Mouse (Mus musculus) right cerebral cortex, postnatal 14 days (tissue): ENCODE data around the gene Rnaset2b.
A peak's percentile ranks its signal among the peaks of the same experiment; 100 is the strongest.
"Not testable (repeated sequence)": the region's sequence is repeated elsewhere in the genome, so short reads cannot be mapped to it uniquely, and the experiment has no call there.

ENCODE experiments used
- DNase-seq: peaks from one replicate; pipeline ENCODE4 v3.0.0; 2022

The Rnaset2b gene

DNA sequence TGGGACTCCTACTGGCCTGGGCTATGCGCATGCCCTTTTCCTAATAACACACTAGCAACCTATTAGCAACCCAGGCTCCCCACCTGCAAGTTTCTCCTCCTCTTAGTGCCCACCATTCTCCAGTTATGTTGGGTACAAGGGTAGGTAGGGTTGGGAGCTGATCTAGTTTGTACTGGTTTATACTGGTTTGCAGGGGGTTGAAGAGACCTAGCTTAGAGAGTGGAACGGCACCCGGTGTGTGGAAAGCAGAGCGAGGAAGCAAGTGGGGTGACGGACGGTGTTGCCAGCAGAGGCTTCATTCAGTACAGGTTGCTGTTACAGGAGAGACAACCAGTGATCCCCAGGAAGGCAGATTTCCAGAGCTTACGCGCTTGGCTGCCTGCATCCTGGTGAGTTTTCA lies at the start of gene Rnaset2b:
Gene Rnaset2b, plus strand, starts transcription at position 301 of the 400 bp plus-strand sequence.
- not testable (repeated sequence) for DNase-seq

GRCm38 (mm10) chr17:6931625-6932024 lies 38.8 kb upstream of the Rnaset2b start:
- DNase-seq: not testable (repeated sequence)

DNA sequence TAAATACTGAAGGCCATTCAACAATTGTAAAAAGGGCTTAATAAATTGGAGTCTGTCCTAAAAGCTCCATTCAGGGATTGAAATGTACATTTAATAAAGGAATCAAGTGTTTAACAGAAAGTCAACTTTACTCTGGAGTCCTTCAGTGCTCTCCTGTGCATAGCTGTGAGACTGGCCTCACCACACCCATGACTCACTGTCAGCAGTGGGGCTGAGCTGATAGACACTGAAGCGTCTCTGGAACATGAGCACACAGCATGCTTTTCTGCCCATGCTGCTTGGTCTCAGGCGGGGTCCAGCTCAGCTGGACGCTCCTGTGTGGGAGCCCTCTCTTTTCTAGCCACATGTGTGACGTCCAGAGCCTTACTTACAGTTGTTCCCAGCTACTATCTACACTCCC lies 27.9 kb upstream of the Rnaset2b start:
- not testable (repeated sequence) for DNase-seq

GRCm38 (mm10) chr17:6947637-6947983 lies 22.8 kb upstream of the Rnaset2b start:
- not testable (repeated sequence) for DNase-seq

DNA sequence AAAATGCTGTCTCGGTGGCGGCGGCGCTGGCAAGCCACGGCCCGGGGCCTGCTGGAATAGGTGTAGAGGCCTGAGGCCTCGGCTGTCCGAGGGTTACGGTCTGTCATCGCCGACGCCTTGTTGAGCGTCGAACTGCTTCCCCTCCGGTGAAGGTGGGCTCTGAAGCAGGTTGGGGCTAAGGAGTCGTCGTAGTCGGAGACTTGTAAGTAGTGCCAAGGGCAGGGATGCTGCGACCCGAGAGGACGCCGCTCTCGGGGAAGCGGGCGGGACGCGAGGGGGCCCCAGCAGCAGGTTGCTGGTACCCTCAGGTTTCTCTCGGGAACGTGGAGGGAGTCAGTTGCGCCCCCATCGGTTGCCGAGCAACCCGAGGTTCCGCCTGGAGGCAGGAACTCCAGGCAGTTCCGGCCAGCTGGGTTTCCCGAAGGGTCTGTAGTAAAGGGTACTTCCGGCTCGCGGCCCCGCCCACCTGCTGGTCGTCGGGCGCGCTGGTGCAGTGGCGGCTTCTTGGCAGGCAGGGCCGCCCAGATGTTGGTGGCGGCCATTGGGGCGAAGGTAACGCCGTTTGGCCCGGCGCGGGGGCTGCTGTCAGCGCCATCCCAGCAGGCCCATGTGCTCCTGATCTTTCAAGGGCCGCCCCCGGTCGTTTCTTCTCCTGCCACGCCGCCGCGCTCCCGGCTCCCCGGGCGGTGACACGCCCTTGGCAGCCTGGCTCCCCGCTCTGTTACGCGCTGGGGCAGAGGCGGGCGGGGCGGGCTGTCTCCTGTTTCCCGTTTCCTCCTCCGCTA lies 22.3 kb upstream of the Rnaset2b start, which contains the start of gene Rsph3b:
Gene Rsph3b, minus strand, starts transcription at position 699 of the 785 bp plus-strand sequence.
- DNase-seq: peak; percentile 78

DNA sequence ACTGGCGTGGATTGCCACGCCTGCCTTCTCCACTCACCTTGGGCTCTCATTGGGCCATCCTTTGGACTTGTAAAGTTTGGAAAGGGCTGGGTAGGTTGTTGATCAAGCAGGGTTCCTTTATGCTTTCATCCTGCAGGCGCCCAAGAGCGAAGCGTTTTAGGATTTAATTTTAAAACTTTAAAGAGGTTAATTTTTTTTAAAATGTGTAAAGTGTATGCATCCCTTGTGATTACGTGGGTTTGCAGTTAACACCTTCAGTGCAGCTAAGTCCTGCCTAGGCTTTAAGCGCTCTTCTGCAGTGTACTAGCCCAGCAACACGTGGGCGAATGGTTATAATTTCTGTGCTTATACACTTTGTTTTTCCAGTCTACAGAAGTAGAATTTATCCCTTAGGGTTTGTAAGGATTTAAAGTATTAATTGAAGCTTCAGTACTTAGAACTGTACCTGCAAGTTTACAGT lies 21.6 kb upstream of the Rnaset2b start:
- DNase-seq: not testable (repeated sequence)

- DNase-seq: not testable (repeated sequence)
These were observed 11.6 kb upstream of the Rnaset2b start for GRCm38 (mm10) chr17:6958881-6959280.

DNA sequence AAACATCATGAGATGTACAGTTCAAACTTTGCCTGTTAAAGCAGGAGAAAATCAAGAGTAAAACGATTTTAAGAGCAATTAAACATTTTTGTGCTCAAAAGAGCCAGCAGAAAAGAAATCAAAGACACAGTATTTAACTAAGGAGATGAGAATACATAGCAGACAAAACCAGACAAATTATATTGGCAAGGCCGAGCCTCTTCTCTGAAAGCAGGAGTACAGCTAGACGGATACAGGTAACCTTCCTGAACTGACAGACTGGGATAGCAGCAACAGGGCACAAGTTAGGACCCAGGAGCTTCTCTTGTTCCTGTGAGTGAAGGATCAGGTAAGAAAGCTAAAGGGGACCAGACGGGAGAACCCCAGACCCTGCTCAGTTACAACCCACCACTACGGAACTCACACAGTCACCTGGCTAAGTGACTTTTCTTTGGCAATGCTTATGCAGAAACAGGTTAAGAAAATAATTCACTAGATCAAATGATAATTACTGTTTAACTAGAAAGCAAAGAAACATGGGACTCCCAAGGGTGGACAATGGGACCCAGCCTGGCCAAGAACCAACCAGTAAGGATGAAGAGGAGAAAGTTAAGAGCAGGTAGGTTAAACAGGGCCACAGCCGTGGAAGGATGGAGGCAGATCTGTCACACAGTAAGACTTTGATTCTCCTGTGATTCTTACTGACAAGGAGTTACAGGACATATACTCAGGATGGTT lies 10.7 kb upstream of the Rnaset2b start:
- not testable (repeated sequence) for DNase-seq

GRCm38 (mm10) chr17:6960349-6960748 lies 10.1 kb upstream of the Rnaset2b start:
- not testable (repeated sequence) for DNase-seq

DNA sequence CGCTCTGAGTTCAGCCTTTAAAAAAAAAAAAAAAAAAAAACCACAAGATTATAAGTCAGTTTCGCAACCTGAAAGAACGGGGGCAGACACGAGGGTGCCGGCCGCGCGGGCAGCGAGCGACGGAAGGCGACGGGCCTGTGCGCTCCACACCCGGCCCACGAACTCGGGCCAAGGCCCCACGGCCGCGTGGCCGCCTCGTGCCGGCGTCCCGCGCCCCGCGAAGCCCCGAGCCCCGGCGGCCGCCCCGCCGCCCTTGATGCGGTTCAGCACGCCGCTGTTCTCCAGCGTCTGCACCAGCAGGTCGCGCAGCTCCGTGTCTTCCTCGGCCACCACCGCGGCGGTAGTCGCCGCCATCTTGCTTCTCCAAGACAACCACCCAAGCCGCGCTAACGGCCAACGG lies 9.7 kb upstream of the Rnaset2b start, which contains the start of gene Tagap1:
Gene Tagap1, minus strand, starts transcription at position 381 of the 400 bp plus-strand sequence.
- DNase-seq: not testable (repeated sequence)

DNA sequence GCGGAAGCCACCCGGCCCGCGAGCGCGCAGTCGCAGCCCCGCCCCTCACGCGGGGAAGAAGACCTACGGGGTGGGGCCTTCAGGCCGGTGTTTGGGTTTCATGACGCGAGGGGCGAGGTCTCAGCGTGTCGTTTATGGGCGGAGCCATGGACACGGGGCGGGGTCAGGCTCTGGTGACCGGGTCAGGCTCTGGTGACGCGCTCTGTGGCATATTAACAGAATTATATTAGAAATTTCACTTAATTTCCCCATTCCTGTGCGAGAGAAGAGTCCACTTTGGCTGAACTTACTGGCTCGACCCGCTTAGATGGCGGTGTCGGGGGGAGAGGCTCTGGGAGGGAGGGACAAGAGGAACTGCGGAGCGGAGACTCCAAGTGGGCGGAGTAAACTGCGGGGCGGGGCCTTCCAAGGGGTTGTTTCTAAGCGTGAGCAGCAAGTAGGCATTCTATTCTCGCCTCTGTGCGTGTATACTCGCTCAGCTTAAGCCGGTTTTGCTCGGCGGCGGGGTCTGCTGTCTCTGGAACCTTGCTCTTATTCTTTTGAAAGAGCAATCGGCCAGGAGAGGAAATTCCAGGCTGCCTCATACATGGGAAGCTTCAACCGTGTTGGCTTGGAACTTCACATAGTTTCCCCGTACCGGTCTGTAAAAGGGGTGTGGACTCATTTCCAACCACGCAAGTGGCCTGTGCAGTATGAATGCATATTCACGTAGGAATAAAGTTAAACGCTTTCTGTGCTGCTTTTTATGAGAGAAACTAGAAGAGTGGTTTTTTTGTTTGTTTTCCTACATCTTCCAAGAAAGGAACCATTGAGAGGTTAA lies 9.0 kb upstream of the Rnaset2b start:
- DNase-seq: not testable (repeated sequence)

DNA sequence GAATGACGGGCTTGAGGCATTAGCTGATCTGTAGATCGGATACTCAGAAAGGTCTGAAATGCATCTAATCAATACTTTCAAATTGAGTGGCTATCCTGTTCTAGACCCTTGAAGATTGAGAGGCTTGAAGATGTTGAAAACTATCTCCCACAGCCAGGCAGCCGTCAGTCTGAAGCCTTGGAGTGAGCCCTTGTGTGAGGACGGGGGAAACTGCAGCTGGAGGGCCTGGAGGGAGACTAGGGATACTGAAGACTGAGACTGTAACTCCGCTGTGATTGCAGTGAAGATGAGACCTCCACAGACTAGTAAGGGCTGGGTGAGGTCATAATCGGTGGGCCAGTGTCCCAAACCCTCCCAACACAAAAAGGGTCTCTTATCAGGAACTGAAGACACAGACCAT lies 8.1 kb upstream of the Rnaset2b start:
- DNase-seq: not testable (repeated sequence)

- DNase-seq: not testable (repeated sequence)
These were observed 7.5 kb upstream of the Rnaset2b start for GRCm38 (mm10) chr17:6962936-6963335.

GRCm38 (mm10) chr17:6965364-6965763 lies 5.1 kb upstream of the Rnaset2b start:
- not testable (repeated sequence) for DNase-seq

GRCm38 (mm10) chr17:6967673-6968072 lies 2.8 kb upstream of the Rnaset2b start:
- not testable (repeated sequence) for DNase-seq

GRCm38 (mm10) chr17:6971238-6971637 lies 804 bp downstream of the Rnaset2b start:
- not testable (repeated sequence) for DNase-seq

DNA sequence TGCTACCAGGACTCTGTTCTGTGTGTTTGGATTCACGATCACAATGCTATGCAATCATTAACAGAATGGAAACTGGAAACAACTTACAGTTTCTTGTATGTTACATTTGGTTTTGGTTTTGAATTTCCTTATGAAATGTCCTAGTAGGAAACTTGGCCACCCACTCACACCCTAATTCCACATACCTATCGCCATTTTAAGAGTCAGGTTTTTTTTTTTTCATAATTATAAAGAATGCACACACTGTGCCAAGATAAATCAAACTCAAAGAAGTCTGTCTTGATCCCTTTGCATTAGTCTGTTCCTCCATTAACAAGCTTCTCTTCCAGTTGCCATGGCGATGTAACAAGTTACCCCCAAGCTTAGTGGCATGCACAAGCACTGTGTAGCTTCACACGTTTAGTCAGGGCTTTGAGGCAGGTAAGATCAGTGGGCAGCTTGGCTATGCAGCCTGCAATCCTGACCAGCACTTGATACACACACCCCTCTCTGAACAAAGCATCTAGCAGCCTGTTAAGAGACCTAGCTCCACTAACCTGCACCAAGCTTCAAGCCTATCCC lies 2.5 kb downstream of the Rnaset2b start:
- DNase-seq: not testable (repeated sequence)

DNA sequence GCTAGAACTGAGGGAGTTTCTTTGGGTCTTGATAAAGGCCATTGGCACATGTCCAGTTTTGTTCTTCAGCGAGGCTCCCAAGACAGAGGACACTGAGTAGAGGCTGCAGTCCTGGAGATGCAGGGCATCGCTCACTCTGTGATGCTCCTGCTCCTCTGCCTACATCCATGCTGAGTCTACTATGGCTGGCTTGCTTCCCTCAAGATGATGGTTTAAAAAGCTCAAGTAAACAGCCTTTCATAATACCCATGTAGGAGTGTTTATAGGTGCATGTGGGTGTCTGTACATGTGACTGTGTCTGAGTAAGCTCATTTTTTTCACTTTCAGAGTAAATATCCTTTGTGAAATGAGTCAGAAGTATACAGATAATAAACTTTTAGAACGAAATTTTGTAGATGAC lies 4.6 kb downstream of the Rnaset2b start:
- DNase-seq: not testable (repeated sequence)

DNA sequence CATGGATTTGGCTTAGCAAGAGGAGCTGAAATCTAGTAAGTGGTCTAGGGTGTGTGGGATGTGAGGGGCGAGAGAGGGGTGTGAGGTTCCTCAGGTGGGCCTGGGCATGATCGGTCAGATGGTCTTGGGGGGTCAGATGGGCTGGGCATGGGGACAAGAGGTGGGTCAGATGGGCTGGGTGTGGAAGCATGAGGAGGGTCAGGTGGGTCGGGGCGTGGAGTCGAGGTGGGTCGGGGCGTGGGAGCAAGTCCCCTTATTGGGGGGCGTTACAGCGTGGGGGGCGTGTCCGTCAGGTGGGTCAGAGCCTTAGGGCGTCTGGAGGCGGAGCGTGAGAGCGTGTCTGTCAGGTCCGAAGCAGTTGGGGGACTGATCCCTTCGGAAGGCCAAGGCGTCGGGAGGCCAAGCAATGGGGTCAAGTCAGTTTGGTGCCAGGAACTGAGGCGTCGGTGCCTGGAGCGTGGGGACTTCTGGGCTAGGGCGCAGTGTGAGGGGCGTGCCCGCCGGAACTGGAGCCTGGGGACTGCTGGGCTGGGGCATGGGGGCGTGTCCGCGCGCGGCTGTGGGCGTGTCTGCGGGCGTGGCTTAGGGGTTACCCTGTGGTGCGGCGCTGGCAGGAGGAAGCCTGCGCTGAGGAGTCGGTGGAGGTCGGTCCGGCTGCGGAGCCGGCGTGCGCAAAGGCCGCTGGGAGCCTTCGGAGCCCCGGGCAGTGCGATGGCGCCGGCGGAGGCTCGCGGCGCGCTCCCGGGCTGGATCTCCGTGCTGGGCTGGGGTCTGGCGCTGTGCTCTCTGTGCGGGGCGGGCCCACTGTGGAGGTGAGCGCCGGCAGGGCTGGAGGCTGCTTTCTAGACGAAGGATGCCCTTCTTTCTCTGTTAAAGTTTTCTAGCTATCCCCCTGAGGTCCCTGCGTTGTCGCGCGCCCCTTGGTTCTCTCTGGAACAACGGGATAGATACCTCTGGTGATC lies 8.1 kb downstream of the Rnaset2b start, which contains the start of gene Gm49721:
Gene Gm49721, plus strand, starts transcription at position 618 of the 962 bp plus-strand sequence.
- peak; percentile 48 for DNase-seq

DNA sequence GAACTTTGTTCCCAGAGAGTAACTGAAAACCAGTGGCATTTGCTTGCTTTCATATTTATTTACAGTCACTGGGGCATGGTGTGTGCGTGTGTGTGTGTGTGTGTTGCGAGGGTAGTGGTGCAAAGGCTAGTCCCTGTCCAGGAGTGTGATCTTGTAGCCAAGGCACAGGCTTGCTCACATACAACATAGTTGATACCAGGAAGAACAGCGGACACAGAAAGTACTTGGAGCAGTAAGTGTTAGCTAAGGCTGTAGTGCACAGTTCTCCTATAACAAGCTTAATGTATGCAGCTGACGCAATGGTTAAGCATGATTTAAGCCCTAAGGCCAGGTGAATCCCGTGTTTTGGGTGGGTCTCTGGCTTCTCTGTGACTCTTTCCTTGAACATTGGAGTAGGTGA lies 8.9 kb downstream of the Rnaset2b start:
- DNase-seq: not testable (repeated sequence)

GRCm38 (mm10) chr17:6980144-6980543 lies 9.7 kb downstream of the Rnaset2b start:
- DNase-seq: not testable (repeated sequence)
